Mouse (Mus musculus): ENCODE data around the gene Zan.

Zan gene

DNA sequence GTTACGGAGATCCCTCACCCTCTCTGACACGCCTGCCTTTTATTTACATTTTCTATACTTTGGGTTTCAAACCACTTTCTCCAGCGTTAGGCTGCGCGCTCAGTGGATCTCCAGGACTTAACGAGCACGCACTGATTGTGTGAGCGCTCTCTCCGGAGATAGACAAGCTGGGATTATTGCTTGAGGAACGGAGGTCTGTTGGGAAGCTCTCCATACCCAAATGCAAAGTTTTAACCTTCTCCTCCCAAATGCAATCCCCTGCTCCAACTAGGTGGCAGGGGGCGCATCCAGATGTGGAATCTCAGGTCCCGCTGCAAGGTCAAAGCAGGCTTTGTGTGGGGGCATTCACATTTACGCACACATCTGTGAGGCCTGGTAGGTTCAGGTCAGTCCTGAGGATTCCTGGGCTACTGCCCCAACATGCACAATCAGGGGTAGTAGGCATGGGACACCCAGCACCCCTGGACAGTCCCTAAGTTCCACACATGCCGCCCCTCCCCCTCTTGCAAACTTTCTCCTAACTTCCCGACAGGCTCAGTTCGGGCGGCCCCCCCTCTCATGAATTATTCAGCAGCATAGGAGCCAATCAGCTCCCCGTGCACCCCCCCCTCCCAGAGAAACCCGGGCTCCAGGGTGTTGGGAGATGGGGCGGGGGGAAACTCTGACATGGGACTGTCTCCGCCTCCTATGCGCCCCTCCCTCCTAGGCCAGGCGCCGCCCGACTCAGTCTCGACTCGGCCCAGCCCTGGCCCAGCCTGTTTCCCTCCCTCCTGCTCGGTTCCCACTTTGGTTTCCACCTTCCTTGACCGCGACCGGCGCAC is 127.3 kb downstream of the Zan start, which contains the start of gene Ephb4:
Gene Ephb4, plus strand, starts transcription at position 726 of the 821 bp plus-strand sequence.
- peak; percentile 97 for DNase-seq

DNA sequence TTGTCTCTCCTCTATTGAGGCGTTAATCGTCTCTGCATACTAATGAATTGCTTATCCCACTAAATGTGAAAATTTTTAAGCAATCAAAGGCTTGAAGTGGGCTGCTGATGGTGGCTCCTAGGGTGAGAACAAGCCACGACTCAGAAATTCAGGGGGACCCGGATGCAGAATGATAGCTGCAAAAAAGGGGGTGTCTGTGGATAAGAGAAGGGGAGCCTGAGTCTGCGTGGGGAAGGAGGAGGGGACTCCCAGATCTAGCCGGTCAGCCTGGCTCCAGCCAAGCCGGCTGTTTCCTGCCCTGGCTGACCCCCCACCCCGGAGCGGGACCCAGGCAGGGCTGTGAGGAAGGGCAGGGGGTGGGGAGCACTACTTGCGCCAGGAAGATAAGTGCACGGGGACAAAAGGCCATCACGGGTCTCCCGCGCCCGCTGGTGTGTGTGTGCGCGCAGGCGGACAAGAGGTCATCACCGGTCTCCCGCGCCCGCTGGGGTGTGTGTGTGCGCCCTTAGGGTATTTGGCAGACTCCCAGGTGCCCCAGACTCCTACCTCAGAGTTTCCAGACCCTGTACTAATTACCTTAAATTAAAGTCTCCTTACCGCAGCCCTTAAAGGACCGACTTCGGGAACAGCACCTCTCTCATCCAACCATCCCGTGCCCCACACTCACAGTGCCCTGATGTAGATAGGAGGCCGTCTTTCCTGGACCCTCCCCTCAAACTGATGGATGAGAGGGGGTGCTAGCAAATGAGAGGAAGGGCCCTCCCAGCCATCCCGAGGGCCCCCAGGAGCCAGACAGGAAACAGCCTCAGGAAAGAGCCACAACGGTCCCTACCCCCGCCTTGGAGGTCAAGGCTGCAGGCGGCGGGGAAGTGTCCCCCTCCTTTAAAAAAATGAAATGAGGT is 128.1 kb downstream of the Zan start:
- peak; percentile 91 for DNase-seq

DNA sequence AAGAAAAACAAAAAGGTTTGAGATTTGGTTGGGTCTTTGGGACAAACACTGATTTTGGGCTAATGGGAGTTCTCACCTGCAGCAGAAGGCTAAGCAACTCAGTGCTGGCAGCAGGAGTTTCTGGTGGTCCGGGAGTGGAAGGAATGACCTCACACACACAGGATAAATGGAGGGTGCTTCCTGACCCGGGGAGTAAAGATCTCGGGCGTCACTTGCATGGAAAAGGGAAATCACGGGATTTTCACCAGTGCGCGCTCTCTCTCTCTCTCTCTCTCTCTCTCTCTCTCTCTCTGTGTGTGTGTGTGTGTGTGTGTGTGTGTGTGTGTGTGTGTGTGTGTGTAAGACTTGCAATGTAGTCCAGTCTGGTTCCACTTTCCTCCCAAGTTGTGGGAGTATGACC is 129.0 kb downstream of the Zan start:
- DNase-seq: peak; percentile 46

DNA sequence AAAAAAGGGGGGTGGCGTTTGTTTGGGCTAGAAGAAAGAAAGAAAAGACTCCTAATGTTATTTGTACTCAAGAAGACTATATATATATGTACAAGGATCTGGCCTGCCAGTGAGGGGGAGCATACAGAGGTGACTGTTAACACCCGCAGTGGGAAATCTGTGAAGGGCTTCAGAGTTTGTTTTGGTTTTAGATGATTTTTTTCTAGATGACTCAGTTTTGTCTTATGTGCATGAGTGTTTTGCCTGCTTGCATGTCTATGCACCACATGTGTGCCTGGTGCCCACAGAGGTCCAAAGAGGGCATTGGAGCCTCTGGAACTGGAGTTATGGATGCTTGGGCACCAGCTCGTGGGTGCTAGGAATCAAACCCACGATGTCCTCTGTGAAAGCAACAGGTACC is 129.9 kb downstream of the Zan start:
- no peak for DNase-seq

DNA sequence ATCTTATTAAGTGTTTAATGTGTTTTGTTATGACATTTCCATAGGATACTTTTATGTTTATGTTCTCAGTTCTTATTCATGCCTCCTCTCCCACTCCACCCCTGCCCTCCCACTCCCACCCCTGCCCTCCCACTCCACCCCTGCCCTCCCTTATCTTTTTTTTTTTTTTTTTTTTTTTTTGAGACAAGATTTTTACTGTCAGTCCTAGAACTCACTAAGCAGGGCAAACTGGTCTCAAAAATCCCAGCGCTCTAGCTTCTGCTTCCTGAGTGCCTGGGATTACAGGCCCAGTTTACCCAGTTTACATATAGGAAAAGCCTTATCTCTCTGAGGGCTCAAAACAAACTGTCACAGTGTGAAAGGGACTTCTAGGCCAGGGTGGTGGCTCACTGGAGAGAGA is 130.5 kb downstream of the Zan start:
- no peak for DNase-seq

DNA sequence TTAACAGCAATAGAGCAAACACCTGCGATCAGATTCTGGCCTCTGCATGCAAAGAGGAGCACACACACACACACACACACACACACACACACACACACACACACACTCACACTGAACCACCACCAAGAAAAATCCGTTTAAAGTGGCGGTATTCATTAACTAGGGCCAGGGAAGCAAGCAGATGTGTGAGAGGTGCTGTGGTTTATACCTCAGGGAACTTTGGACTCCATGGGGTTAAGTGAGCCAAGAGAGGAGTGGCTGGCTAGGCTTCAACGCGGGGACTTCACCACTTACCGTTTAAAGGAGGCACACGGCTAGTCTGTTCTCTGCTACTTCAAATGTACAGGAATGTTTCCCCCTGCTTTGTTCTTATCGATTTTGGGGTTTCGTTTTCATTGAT is 131.0 kb downstream of the Zan start:
- DNase-seq: peak; percentile 54

DNA sequence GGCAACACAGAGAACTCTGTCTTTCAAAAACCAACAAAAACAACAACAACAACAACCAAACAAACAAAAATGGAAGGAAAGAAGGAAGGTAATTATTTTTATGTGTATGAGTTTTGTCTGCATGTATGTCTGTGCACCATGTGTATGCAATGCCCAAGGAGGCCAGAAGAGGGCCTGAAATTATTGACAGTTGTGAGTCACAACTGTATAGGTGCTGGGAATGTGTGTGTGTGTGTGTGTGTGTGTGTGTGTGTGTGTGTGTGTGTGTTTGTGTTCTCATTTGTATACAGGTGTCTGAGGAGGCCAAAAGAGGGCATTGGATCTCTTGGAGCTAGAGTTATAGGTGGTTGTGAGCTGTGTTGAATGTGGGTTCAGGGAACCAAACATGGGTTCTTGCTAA is 133.0 kb downstream of the Zan start:
- DNase-seq: no peak

DNA sequence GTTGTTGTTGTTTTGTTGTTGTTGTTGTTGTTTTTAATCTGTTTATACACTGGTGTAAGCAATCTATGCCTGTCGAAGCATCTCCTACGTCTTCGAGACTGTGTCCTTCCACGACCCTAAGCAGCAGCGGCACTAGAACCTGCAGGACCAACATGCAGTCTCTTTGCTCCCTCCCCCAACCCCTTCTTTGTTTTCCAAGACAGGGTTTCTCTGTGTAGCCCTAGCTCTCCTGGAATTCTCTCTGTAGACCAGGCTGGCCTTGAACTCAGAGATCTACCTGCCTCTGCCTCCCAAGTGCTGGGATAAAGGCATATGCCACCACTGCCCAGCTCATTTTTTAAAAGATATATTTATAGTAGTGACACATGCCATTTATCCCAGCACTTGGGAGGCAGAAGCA is 133.5 kb downstream of the Zan start:
- no peak for DNase-seq

DNA sequence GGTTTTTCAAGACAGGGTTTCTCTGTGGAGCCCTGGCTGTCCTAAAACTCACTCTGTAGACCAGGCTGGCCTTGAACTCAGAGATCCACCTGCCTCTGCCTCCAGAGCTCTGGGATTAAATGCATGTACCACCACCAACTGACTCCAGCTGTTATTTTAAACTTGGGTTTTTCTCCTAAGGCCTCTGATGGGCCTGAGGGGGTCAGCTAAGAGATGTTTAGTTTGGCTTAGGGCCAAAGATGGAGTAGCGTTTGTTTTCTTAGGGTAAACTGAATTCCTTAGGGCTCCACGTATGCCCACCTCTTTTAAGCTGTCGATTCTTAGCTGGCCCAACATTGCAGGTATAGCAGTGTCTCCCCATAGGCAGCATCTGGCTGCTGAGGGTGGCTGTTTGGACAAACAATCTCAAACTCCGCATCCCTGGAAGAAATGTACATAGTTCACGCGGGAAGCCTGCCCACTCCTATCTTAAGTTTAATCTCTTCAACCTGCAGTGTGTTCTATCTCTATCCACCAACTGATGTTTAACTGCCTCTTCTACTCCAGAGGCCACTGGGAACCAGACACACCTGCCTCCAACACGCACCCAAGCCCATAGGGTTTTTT is 134.4 kb downstream of the Zan start:
- DNase-seq: no peak

DNA sequence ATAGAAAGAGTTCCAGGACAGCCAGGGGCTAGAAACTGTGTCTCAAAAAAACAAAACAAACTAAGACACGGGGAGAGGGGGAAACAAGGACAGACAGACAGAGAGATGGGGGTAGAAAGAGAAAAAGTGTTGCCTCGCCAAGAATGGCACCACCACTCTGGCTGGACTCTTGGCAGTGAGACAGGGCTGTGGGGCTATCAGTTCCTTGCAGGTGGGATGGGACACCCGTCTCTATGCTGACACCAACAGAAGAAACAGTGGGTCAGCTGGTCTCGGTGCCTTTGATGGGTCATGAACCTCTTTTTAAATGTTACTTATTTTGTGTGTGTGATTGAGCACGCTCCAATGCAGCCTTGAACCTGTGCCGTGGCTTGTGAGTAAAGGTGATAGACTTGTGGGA is 136.6 kb downstream of the Zan start:
- no peak for DNase-seq

DNA sequence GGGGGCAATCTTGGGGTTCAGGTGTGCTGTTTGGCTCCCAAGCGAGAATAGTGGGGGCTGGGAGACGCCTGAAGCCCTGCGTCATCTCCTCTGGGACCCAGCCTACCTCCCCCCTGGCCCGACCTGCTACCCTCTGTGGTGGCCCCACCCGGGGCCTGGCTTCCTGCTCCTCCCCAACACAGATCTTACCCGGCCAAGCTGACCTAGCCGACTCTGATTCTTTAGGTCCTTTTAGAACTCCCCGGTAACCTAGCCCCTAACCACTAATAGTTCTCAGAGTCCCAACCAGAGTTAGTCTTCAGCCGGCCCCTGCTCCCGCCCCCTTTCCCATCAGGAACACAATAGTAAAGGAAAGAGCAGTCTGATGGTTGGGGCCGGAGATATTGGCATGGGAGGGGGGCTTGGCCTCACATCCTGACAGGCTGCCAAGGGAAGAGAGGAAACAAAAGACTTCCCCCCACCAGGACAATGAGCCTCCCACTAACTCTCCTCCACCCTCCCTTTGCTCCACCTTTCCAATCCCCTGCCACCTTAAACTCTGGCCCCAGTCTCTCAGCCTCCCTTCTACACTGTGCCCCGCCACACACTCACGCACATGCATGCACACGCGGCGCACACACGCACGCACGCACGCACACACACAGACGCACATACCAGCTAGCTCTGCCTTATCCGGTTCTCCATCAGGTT is 137.4 kb downstream of the Zan start:
- DNase-seq: peak; percentile 84

DNA sequence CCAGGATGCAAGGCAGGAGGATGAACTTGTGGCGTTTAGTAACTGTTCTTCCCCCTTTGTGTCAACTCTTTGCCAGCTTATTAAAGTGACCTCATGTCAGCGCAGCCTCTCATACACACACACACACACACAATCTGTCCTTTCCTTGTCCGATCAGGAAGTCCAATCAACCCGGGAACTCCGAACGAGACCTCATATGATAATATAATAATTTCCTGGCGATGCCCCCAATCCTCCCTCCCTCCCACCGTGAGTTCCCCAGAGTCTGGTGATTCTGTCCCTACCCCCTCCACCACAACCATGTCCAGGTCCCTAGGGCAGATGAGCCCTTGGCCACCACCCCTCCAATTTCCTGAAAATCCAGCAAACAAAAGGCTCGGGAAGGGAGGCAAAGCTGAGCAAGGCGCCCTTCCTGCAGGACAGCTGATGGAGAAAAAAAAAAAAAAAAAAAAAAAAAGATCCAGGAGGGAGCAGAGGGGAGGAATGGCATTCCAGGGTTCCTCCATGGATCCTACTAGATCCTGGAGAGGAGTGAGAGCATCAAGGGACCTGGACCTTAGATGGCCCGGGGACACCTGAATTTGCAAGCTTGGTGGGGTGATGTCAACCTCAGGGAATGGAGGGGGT is 138.1 kb downstream of the Zan start:
- DNase-seq: peak; percentile 80

DNA sequence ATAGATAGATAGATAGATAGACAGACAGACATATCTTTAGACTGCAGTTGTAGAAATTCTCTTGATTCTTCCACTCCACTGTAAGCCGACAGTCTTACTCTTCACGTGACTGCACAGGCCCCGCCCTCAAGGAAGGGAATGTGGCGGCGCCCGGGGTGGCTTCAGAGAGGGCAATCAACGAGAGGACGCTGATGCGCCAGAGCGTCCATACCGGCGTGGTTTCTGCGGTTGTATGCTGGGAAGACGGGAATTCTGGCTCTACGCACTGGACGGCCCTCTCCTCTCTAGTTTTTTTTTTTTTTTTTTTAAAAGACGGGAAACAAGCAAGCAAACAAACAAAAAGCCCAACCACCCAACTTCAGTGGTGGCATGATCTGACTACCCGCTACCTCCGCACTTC is 138.6 kb downstream of the Zan start:
- DNase-seq: peak; percentile 96

DNA sequence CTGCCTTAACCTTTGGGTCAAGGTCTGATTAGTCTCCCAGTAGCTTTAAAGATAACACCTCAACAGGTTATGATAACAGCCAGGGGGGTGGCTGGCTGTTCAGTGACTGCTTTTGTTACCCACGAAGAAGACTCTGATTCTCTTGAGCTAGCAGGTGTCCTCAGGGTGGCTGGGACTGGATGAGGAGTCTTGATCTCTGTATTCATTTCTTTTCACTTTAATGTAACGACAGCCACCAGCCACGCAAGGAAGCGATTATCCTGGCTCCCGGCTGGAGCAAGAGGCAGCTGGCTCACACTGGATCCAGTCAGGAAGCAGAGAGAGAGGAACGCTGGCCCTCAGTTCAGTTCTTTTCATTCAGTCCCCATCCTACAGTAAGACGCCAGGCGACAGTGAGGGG is 139.7 kb downstream of the Zan start:
- no peak for DNase-seq

DNA sequence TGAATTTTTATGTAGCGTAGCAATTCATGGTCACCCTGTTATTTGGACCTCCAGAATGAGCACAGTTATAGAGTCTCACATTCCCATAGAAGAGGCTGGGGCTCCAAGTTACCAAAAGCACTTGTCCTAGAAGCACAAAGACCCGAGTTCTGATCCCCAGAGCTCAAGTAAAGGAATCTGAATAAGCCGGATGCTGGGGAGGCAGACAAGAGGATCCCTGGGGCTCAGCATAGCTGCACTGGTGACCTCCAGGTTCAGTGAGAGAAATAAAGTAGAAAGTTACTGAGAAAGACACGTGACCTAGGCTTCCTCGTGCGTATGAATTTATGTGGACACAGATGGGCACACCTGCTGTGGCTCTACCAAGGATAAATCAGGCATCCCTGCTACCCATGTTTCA is 141.8 kb downstream of the Zan start:
- DNase-seq: no peak

DNA sequence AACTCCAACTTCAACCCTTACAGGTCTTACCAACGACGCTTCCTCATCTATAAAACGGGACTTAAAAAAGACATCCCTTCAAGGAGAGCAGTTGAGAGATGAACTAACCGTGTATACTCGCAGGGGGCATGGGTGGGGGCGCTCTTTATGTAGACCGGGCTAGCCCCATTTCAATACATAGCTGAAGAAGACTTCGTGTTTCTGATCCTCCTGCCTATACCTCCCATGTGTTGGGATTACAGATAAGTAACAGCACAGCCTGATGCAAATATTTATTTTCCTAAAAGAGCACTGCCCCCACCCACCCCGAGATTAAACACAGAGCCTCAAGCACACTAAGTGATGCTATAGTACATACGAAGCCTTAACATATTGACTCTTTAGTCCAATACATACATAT is 142.5 kb downstream of the Zan start:
- DNase-seq: no peak

DNA sequence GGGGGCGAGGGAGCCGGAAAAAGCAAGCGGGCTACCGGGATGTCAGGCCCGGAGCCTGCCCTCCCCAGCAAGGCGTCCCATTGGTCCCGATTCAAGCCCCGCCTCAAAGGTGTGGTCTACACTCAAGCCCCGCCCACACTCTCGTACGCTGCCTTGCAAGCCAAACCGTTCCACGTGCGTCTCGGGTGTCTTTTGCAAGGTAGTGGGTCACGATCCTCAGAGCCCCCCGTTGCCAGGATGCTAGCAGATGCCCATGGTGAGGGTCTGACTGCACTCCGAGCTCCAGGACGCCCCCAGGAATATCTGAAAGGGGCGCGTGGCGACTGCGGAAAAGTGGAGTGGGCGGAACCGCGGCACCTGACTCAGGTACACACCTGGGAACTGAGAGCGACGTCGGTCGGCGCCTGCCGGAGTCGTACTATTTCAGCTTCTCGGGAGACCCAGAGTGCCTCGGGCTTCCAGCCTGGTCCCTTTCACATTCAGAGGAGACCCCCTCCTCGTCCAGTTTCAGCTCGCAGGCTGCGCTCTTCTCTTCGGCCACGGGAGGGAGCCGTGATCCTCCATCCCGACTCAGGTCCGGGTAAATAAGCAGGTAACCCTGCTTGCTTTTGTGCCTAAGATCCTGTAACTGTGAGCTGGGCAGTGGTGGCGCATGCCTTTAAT is 143.2 kb downstream of the Zan start, which contains the start of gene Slc12a9:
Gene Slc12a9, minus strand, starts transcription at position 86 of the 663 bp plus-strand sequence.
- peak; percentile 98 for DNase-seq

DNA sequence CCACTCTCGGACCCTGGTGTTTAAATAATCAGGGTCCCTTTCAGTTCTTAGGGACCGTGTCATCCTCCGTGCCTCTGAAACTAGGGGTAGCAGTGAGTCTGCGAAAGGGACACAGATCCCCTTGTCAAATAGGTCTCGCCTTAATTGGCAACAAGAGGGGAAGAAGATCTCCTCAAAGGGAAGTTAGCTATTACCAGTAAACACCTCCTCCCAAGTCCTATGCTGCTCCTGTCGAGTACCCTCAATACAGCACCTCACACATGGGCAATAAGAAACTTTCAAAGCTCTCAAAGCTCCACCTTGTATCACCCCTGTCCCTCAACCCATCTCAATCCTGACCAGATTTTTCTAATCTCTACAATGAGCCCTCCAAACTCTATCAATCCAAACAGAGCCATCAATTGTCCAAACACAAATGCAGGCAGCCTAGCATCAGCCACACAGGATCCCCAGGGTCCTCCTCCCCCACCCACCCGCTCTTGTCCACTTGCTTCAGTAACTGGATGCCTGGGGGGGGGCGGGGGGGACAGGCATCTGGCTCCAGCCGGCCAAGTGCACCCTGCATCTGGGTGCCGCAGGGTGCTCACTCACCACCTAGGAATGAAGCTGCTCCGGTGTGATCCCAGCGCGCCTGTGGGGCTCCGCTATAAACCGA is 143.9 kb downstream of the Zan start:
- DNase-seq: no peak

DNA sequence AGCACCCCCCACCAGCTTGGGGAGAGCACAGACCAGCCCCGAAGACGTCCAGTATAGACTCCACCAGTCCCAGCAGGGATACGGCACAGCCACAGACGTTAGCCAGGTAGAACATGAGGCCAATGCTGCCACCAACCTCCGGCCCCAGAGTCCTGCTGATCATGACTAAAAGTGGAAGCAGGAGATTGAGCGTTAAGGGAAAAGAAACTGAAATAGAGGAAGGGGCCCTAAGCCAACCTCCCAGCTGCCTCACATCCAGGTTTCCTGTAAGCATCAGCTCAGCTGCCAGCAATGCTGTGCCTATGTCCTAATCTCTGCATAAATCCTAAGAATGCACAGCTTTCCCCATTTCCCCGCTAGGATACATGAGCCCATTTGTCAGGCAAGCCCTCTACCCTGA is 146.0 kb downstream of the Zan start:
- DNase-seq: no peak

Measured in lung, postnatal 36 days (tissue).